Mouse (Mus musculus) ovary, adult 10 weeks (tissue): ENCODE measurements around the gene Gm21900. TPM values are rescaled to one million over a fixed set of nuclear protein-coding genes. Genes with fewer than 3 reads are reported as not detected.

Source experiments
- polyA plus RNA-seq: library from polyadenylated mRNA; stranded (reverse); fragments of 350-450 nt; fragmentation: Illumina TruSeq; extraction: RNeasy Lipid Tissue Mini Kit (QIAGEN cat#74804); gene quantifications from one replicate; pipeline ENCODE4 v1.2.3, GENCODE M21; 2014

The Gm21900 gene
- not detected for polyA plus RNA-seq

GRCm38 (mm10) chrY:10616061-10616460, at the start of gene Gm21900:
TSS of gene Gm21900 (plus strand) at chrY:10616361.

Other genes with a start within 250 kb of the Gm21900 start
- gene Gm28510, start 203.6 kb upstream of the Gm21900 start, polyA plus RNA-seq: not detected
- not detected for gene Gm20737, start 80.3 kb upstream of the Gm21900 start, polyA plus RNA-seq
- not detected for gene Gm21775, start 62.9 kb upstream of the Gm21900 start, polyA plus RNA-seq
- gene Gm20777, start 136.1 kb downstream of the Gm21900 start, polyA plus RNA-seq: not detected